In the genomic region with DNA sequence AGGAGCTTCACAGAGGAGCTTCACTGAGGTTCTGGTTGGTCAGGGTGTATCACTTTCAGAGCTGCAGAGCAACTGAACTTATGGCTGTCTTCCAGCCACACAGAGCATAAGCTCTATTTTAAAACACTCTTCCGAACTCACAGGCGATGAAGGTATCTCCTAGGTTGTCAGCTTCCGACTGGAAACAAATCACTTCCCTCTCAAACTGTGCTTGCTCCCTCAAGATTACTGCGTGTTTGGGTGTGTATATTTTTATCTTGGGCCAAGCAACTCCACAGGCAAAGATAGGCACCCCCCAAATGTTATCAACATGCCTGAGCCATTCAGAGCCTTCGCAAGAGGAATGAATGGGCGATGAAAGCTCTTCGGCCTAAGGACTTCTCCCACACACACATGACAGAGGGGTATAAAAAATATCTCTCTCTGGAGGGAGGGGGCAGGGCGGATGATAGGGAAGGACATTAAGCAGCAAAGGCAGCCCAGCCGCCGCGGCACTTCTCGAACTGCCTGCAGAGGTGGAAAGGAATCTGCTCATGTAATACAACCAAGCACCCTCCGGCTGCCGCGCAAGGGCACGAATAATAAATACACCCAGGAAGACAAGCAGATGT, we compare ENCODE assay signal across 8 mouse cellular contexts. TPM values are rescaled to one million over a fixed set of nuclear protein-coding genes. Genes with fewer than 3 reads are reported as not detected.
A peak's percentile ranks its signal among the peaks of the same experiment; 100 is the strongest.
DNase-seq lines count a peak whose midpoint lies in the region; ATAC-seq and TF ChIP-seq lines count a peak whose summit lies in the region.

No protein-coding gene starts in this region.

- peaks cover 2% of the 10 kb centered on the region for H3K4me1 ChIP-seq in ES-Bruce4 (ENCODE audit: control insufficient read depth, insufficient read depth, low read length)
- peaks cover 49% of the 10 kb centered on the region for H3K4me1 ChIP-seq in forebrain, embryonic 15.5 days
- H3K4me1 ChIP-seq in lung, embryonic 14.5 days (ENCODE audit: insufficient read depth) = peaks cover 6% of the 10 kb centered on the region; the same call in 1 of the 2 replicates
- peaks cover 60% of the 10 kb centered on the region for H3K4me1 ChIP-seq in neural tube, embryonic 15.5 days

- no peaks in the 10 kb centered on the region for H3K36me3 ChIP-seq in ES-Bruce4 (ENCODE audit: control insufficient read depth, insufficient read depth, low read length, poor library complexity, severe bottlenecking)
- no peaks in the 10 kb centered on the region for H3K36me3 ChIP-seq in forebrain, embryonic 15.5 days
- no peaks in the 10 kb centered on the region for H3K36me3 ChIP-seq in lung, embryonic 14.5 days (ENCODE audit: insufficient read depth)
- no peaks in the 10 kb centered on the region for H3K36me3 ChIP-seq in neural tube, embryonic 15.5 days

- no peak for TF ChIP-seq POLR2A in ES-Bruce4 (IDR thresholded peaks at IDR 0.05; ENCODE audit: insufficient read depth, low read length)
- no peak for TF ChIP-seq POLR2A in brain, embryonic 14.5 days (IDR thresholded peaks at IDR 0.05; ENCODE audit: borderline replicate concordance, extremely low read depth, insufficient read depth, insufficient read length, poor library complexity, severe bottlenecking)

- peak overlapping the region; percentile 59 for H3K4me3 ChIP-seq in ES-Bruce4 (ENCODE audit: low read depth, low read length)
- peak overlapping the region; percentile 96 for H3K4me3 ChIP-seq in forebrain, embryonic 15.5 days
- peak overlapping the region; percentile 89 for H3K4me3 ChIP-seq in lung, embryonic 14.5 days (ENCODE audit: low read depth, low read length)
- peak overlapping the region; percentile 68 for H3K4me3 ChIP-seq in neural tube, embryonic 15.5 days (replicated peaks)

- H3K9me3 ChIP-seq in ES-Bruce4 (replicated peaks; ENCODE audit: control insufficient read depth, insufficient read depth, low read length, poor library complexity, severe bottlenecking) = no peaks in the 10 kb centered on the region
- H3K9me3 ChIP-seq in forebrain, embryonic 15.5 days = no peaks in the 10 kb centered on the region
- no peaks in the 10 kb centered on the region for H3K9me3 ChIP-seq in lung, embryonic 14.5 days (ENCODE audit: low read depth, low read length)
- H3K9me3 ChIP-seq in neural tube, embryonic 15.5 days (replicated peaks) = no peaks in the 10 kb centered on the region

- H3K27me3 ChIP-seq in ES-Bruce4 (ENCODE audit: control insufficient read depth, insufficient read depth, low read length, poor library complexity, severe bottlenecking) = no peaks in the 10 kb centered on the region
- no peaks in the 10 kb centered on the region for H3K27me3 ChIP-seq in forebrain, embryonic 15.5 days
- no peaks in the 10 kb centered on the region for H3K27me3 ChIP-seq in lung, embryonic 14.5 days (ENCODE audit: insufficient read depth, low read length)
- H3K27me3 ChIP-seq in neural tube, embryonic 15.5 days (replicated peaks) = no peaks in the 10 kb centered on the region

- TF ChIP-seq CTCF in ES-Bruce4 (IDR thresholded peaks at IDR 0.05; ENCODE audit: low read depth, low read length) = no peak
- no peak for TF ChIP-seq CTCF in brain, embryonic 14.5 days (IDR thresholded peaks at IDR 0.05; ENCODE audit: borderline replicate concordance, extremely low read depth, insufficient read depth, insufficient read length)
- TF ChIP-seq CTCF in lung, embryonic 14.5 days (IDR thresholded peaks at IDR 0.05; ENCODE audit: low read depth) = no peak

- peak overlapping the region; percentile 84 for H3K9ac ChIP-seq in ES-Bruce4 (ENCODE audit: low read depth, poor library complexity, severe bottlenecking)
- H3K9ac ChIP-seq in forebrain, embryonic 15.5 days (replicated peaks) = peak overlapping the region; percentile 95
- H3K9ac ChIP-seq in lung, embryonic 14.5 days = peak overlapping the region; percentile 91
- H3K9ac ChIP-seq in neural tube, embryonic 15.5 days (replicated peaks) = peak overlapping the region; percentile 89

- WGBS in forebrain, embryonic 15.5 days = 1% methylated on average over 16 of the region's 16 CpGs
- WGBS in lung, embryonic 14.5 days = 2% methylated on average over 16 of the region's 16 CpGs
- 1% methylated on average over 16 of the region's 16 CpGs for WGBS in neural tube, embryonic 15.5 days

- ATAC-seq in forebrain, embryonic 15.5 days (replicated peaks) = no peak
- ATAC-seq in lung, embryonic 14.5 days (ENCODE audit: insufficient read depth) = no peak; the same call in 1 of the 2 replicates
- no peak for ATAC-seq in neural tube, embryonic 15.5 days (ENCODE audit: low FRiP score)

- peak; percentile 72 for DNase-seq in brain, embryonic 14.5 days (ENCODE audit: low read depth)
- peak; percentile 52 to 54 for DNase-seq in heart, postnatal 36 days
- DNase-seq in layer of hippocampus, adult 9-11 months = peak; percentile 38
- peak; percentile 64 for DNase-seq in lung, embryonic 14.5 days
- DNase-seq in thymus, postnatal 25 days = peak; percentile 40

- TF ChIP-seq EP300 in ES-Bruce4 (IDR thresholded peaks at IDR 0.05; ENCODE audit: insufficient read depth, low read depth, low read length) = no peak

- intact Hi-C loops in heart, postnatal 36 days (cut with DNase I) = loop anchor here (2.0 to 5.0 kb wide), 5 partner anchors 108 to 278 kb away; no protein-coding TSS in a partner anchor

- H3K27ac ChIP-seq in ES-Bruce4 (ENCODE audit: insufficient read depth, low read length) = no peak overlapping the region
- H3K27ac ChIP-seq in forebrain, embryonic 15.5 days (replicated peaks) = peak overlapping the region; percentile 97
- peak overlapping the region; percentile 87; the same call in 1 of the 2 replicates for H3K27ac ChIP-seq in lung, embryonic 14.5 days (ENCODE audit: low read depth)
- H3K27ac ChIP-seq in neural tube, embryonic 15.5 days (replicated peaks) = peak overlapping the region; percentile 98

- H3K4me2 ChIP-seq in forebrain, embryonic 15.5 days (replicated peaks) = peak overlapping the region; percentile 81
- H3K4me2 ChIP-seq in lung, embryonic 14.5 days = peak overlapping the region; percentile 85
- H3K4me2 ChIP-seq in neural tube, embryonic 15.5 days = peak overlapping the region; percentile 84

RNA-seq across cellular contexts. Expression of a gene that starts 1.0 kb away (rescaled TPM):
- 12.4 and 14.3 TPM in 2 replicates for polyA plus RNA-seq in ES-Bruce4 (2011; ENCODE audit: insufficient read depth, insufficient read length, low read depth, missing spikeins)
- polyA plus RNA-seq in brain, embryonic 14.5 days (2012; rRNA removed) = 20.4 and 26.3 TPM in 2 replicates
- polyA plus RNA-seq in forebrain, embryonic 15.5 days (2015; fragmentation: Nextera tagmentation; extraction: Ambion mirVana) = 41.2 TPM in 2 replicates
- total RNA-seq in heart, postnatal 36 days (2021) = 10 to 100 TPM; 41.2 to 44.2 TPM
- 24.9 and 27.4 TPM in 2 replicates for polyA plus RNA-seq in lung, embryonic 14.5 days (2014; fragmentation: Nextera tagmentation; extraction: Ambion mirVana)
- polyA plus RNA-seq in neural tube, embryonic 15.5 days (2015; fragmentation: Nextera tagmentation; extraction: Ambion mirVana) = 35.7 and 37.1 TPM in 2 replicates
